Mouse (Mus musculus) hindbrain, embryonic 14.5 days (tissue): Measurements from ENCODE around the gene Chst3. TPM values are rescaled to one million over a fixed set of nuclear protein-coding genes. Genes with fewer than 3 reads are reported as not detected.
"Not testable (repeated sequence)": the region's sequence is repeated elsewhere in the genome, so short reads cannot be mapped to it uniquely, and the experiment has no call there.

ENCODE experiments used
- ATAC-seq: fragments of 200-750 bp; cut with Nextera tagmentation; 2 replicates; pipeline ENCODE4 v1.8.0; 2017; ENCODE audit warnings: moderate number of reproducible peaks, mild to moderate bottlenecking, moderate TSS enrichment, moderate library complexity; ENCODE audit not compliant: low FRiP score
- DNase-seq: peaks from one replicate; pipeline ENCODE4 v3.0.0-alpha.2; 2015; ENCODE audit warnings: low spot score
- H3K27ac ChIP-seq: fragments of 300-500 bp; sonication (generic); 2 replicates; pipeline ENCODE4 v1.5.1; 2014; ENCODE audit warnings: mild to moderate bottlenecking, moderate library complexity
- H3K27me3 ChIP-seq: fragments of 300-500 bp; sonication (generic); 2 replicates; pipeline ENCODE4 v1.6.1; 2014; ENCODE audit warnings: mild to moderate bottlenecking, low read length, mixed read lengths; ENCODE audit not compliant: control insufficient read depth, insufficient read depth
- H3K36me3 ChIP-seq: fragments of 300-500 bp; sonication (generic); replicated peaks from 2 replicates; pipeline ENCODE4 v1.6.1; 2014; ENCODE audit not compliant: control insufficient read depth, insufficient read depth
- H3K4me1 ChIP-seq: fragments of 300-500 bp; sonication (generic); replicated peaks from 2 replicates; pipeline ENCODE4 v1.6.1; 2014; ENCODE audit warnings: antibody characterized with exemption, low read length, mixed read lengths; ENCODE audit not compliant: control insufficient read depth, insufficient read depth
- H3K4me2 ChIP-seq: fragments of 300-500 bp; sonication (generic); replicated peaks from 2 replicates; pipeline ENCODE4 v1.6.1; 2014; ENCODE audit warnings: mild to moderate bottlenecking, moderate library complexity
- H3K4me3 ChIP-seq: fragments of 300-500 bp; sonication (generic); replicated peaks from 2 replicates; pipeline ENCODE4 v1.5.1; 2014; ENCODE audit warnings: mild to moderate bottlenecking, low read length
- H3K9ac ChIP-seq: fragments of 300-500 bp; sonication (generic); 2 replicates; pipeline ENCODE4 v1.6.1; 2014
- H3K9me3 ChIP-seq: fragments of 300-500 bp; sonication (generic); 2 replicates; pipeline ENCODE4 v1.6.1; 2016; ENCODE audit warnings: low read length; ENCODE audit not compliant: control insufficient read depth
- WGBS: fragments of 180-500 bp; shearing (Covaris S2); extraction: QIAGEN DNeasy Blood & Tissue Kit; methylation state at CpG from one replicate; pipeline ENCODE4 v1.1.7; 2014; 5-methylcytosine and 5-hydroxymethylcytosine counted together
- polyA plus RNA-seq: library from polyadenylated mRNA; unstranded; fragments of >200 nt; fragmentation: Nextera tagmentation; extraction: Ambion mirVana; gene quantifications from 2 replicates; pipeline ENCODE4 v1.2.1, GENCODE M21; 2014

The Chst3 gene
- polyA plus RNA-seq, 1 experiment from 2014 or later = 1.2 TPM

- no peaks in the 10 kb centered on the region for H3K9me3 ChIP-seq
- no peak overlapping the region for H3K4me2 ChIP-seq
- H3K27ac ChIP-seq = no peak overlapping the region
- H3K9ac ChIP-seq = no peak overlapping the region
- H3K4me3 ChIP-seq = no peak overlapping the region
- no peaks in the 10 kb centered on the region for H3K27me3 ChIP-seq
- 65% methylated on average over 10 of the region's 10 CpGs for WGBS
- no peak for ATAC-seq
- no peaks in the 10 kb centered on the region for H3K4me1 ChIP-seq
- DNase-seq = peak; percentile 66
- H3K36me3 ChIP-seq = no peaks in the 10 kb centered on the region
Measured at GRCm38 (mm10) chr10:60237475-60238154, 18.6 kb upstream of the Chst3 start.

- H3K9ac ChIP-seq, H3K4me2 ChIP-seq, H3K27ac ChIP-seq, H3K9me3 ChIP-seq, ATAC-seq, H3K27me3 ChIP-seq, DNase-seq, H3K4me1 ChIP-seq, H3K36me3 ChIP-seq, H3K4me3 ChIP-seq: not testable (repeated sequence)
- 96% methylated on average over 6 of the region's 6 CpGs for WGBS
Measured at GRCm38 (mm10) chr10:60235876-60236275, 16.8 kb upstream of the Chst3 start.

DNA sequence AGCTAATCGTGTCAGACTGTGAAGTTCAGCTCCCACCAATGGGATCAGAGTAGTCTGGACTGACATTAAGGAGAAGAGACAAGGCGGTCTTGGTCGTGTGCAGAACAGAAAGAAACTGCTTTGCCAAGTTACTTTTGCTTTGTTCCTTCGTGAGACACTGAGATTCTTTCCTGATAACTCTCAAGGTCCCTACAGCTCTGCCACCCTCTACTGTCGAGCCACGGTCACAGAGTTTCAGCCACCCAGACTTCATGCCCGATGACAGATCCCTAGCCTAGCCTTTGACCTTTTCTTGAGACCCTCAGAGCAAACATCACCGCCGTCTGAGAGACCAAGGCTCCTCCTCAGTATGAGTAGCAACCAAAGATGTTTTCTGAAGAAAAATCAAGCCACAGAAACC lies 14.9 kb upstream of the Chst3 start:
- H3K36me3 ChIP-seq = no peaks in the 10 kb centered on the region
- no peak overlapping the region for H3K4me3 ChIP-seq
- H3K4me2 ChIP-seq = no peak overlapping the region
- no peaks in the 10 kb centered on the region for H3K9me3 ChIP-seq
- H3K27ac ChIP-seq = no peak overlapping the region
- 86% methylated on average over 9 of the region's 9 CpGs for WGBS
- ATAC-seq (no peak), DNase-seq (no peak)
- no peaks in the 10 kb centered on the region for H3K27me3 ChIP-seq
- H3K4me1 ChIP-seq = no peaks in the 10 kb centered on the region
- H3K9ac ChIP-seq = no peak overlapping the region

DNA sequence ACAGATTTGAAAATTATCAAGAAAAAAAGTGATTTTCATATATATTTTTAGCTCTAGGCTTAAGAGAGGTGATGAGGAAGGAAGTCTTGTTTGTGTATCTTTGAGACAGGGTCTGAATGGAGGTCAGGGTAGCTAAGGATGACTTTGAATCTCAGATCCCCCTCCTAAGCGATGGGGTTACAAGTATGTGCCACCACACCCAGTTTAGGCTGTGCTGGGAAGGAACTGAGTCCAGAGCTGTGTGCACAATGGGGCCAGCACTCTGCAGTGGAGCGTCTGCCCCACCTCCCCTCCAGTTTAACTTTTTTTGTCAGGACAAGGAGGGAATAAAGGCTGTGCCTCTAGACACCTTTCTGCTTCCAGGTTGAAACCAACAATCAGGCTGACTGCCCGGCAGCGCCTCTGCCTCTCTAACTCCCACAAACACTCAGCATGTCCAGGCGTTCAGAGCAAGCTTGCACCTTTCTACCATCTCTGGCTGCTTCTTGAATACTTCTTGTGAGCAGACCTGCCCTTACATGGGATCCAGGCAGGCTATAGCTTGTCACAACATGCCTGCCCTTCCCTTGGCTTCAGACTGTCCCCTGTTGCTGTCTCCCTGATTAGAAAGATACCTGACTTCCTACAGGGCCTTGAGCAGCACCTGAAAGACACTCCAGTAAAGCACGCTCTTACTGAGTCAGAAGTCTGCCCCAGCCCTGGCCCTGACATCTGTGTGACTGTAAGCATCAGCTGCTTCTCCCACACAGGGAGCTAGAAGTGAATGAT lies 11.4 kb upstream of the Chst3 start:
- H3K9ac ChIP-seq = no peak overlapping the region
- no peaks in the 10 kb centered on the region for H3K27me3 ChIP-seq
- DNase-seq (no peak), ATAC-seq (no peak)
- no peaks in the 10 kb centered on the region for H3K36me3 ChIP-seq
- no peaks in the 10 kb centered on the region for H3K4me1 ChIP-seq
- H3K27ac ChIP-seq = no peak overlapping the region
- H3K4me2 ChIP-seq = no peak overlapping the region
- H3K9me3 ChIP-seq = no peaks in the 10 kb centered on the region
- WGBS = 77% methylated on average over 6 of the region's 6 CpGs
- no peak overlapping the region for H3K4me3 ChIP-seq

GRCm38 (mm10) chr10:60229113-60229512 lies 10.1 kb upstream of the Chst3 start:
- H3K9me3 ChIP-seq = no peaks in the 10 kb centered on the region
- H3K4me2 ChIP-seq = no peak overlapping the region
- H3K27ac ChIP-seq = no peak overlapping the region
- H3K4me1 ChIP-seq = no peaks in the 10 kb centered on the region
- no peaks in the 10 kb centered on the region for H3K27me3 ChIP-seq
- no peak overlapping the region for H3K4me3 ChIP-seq
- 92% methylated on average over 6 of the region's 6 CpGs for WGBS
- no peak for DNase-seq
- no peak for ATAC-seq
- no peak overlapping the region for H3K9ac ChIP-seq
- H3K36me3 ChIP-seq = no peaks in the 10 kb centered on the region

DNA sequence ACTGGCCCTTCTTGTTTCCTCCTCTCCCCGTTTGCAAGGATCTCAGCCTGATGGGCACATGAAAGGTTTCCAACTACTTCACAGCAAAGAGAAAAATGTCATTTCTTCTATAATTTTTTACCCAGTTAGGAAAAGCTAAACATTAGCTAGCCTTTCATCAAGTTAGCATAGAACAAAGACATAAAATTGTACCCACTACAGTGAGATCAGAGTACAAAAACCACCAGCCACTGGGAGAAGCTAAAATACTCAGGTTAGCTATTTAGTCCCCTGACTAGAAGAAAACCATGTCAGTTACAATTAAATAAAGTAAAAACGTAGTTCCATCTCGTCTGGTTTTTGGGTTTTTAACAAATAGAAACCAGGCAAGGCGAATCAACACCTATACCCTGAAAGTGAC lies 8.6 kb upstream of the Chst3 start:
- H3K4me2 ChIP-seq = no peak overlapping the region
- H3K9me3 ChIP-seq = no peaks in the 10 kb centered on the region
- H3K27me3 ChIP-seq = no peaks in the 10 kb centered on the region
- ATAC-seq (no peak), DNase-seq (no peak)
- H3K9ac ChIP-seq = no peak overlapping the region
- no peaks in the 10 kb centered on the region for H3K4me1 ChIP-seq
- H3K36me3 ChIP-seq = no peaks in the 10 kb centered on the region
- H3K27ac ChIP-seq = no peak overlapping the region
- no peak overlapping the region for H3K4me3 ChIP-seq
- 85% methylated on average over 4 of the region's 4 CpGs for WGBS

- Histone ChIP-seq H3K4me2 (no peak overlapping the region), H3K9me3 (no peaks in the 10 kb centered on the region), H3K9ac (no peak overlapping the region), H3K27ac (no peak overlapping the region), H3K4me1 (no peaks in the 10 kb centered on the region), H3K36me3 (no peaks in the 10 kb centered on the region), H3K4me3 (no peak overlapping the region), H3K27me3 (0 out of 2 replicates have a peak, but pooled peaks cover 5% of the 10 kb centered on the region)
- ATAC-seq (no peak), DNase-seq (no peak)
- WGBS = 80% methylated on average over 2 of the region's 2 CpGs
Measured at GRCm38 (mm10) chr10:60224601-60225000, 5.5 kb upstream of the Chst3 start.

DNA sequence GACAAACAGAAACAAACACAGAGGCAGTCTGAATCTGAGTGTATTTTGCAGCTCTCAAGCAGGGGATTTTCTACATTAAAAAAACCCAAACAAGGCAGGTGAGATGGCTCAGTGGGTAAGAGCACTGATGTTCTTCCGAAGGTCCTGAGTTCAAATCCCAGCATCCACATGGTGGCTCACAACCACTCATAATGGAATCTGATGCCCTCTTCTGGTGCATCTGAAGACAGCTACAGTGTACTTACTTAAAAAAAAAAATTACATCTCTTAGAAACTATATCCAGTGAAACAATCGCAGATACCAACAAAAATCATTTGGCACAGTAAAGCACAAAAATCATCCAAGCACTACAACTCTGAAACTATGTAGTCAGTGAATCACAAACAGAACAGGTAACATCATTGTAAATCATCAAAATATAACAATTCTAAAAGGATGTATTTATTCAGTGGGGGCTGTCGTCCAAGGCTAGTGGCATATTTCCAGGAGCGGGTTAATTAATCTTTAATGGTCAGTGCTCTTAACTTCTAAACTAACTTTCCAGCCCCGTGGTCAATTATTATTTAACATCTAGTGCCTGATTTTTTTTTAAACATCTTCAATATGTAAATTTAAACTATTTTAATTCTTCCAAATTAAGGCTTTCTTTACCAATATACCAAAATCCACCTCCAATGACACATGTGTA lies 2.7 kb upstream of the Chst3 start:
- Histone ChIP-seq H3K27me3 (peaks cover 17% of the 10 kb centered on the region), H3K4me1 (peaks cover 18% of the 10 kb centered on the region; the same call in 1 of the 2 replicates)
- H3K4me2 ChIP-seq, ATAC-seq, H3K27ac ChIP-seq, H3K36me3 ChIP-seq, H3K9me3 ChIP-seq, DNase-seq, H3K9ac ChIP-seq, H3K4me3 ChIP-seq: not testable (repeated sequence)
- WGBS = 93% methylated on average over 5 of the region's 5 CpGs

GRCm38 (mm10) chr10:60220607-60221006 lies 1.5 kb upstream of the Chst3 start:
- H3K4me2 ChIP-seq = no peak overlapping the region

More at GRCm38 (mm10) chr10:60220607-60221006, 1.5 kb upstream of the Chst3 start:
- Histone ChIP-seq H3K4me3 (no peak overlapping the region), H3K27ac (no peak overlapping the region), H3K9ac (no peak overlapping the region), H3K36me3 (no peaks in the 10 kb centered on the region), H3K27me3 (peaks cover 17% of the 10 kb centered on the region), H3K4me1 (peaks cover 21% of the 10 kb centered on the region; the same call in 1 of the 2 replicates), H3K9me3 (no peaks in the 10 kb centered on the region)
- DNase-seq (no peak), ATAC-seq (no peak)
- 89% methylated on average over 4 of the region's 4 CpGs for WGBS
